Mouse (Mus musculus) heart, adult 11 months (tissue): ENCODE measurements around the gene Pak6.

Source experiments
- DNase-seq: peaks from one replicate; pipeline ENCODE4 v3.0.0; 2022

Pak6 gene

GRCm38 (mm10) chr2:118731981-118732380, 68.9 kb downstream of the Pak6 start:
- peak; percentile 65 for DNase-seq

DNA sequence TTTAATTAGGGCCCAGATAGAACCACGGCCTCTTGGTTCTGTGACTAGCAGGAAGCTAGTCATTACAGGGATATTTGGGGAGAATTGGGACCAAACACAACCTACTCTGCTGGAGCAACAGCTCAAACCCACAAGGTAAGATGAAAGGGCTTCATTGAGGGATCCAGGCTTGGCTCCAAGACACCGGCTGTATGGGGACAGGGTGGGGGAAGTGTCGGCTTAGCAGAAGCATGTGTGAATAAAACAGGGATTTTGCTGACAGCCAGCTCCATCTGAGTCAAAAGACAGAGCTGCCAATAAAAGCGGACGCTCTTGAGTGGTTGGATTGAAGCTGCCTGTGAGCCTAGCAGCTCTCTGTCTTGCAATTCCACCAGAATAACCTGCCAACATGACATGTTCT, 70.2 kb downstream of the Pak6 start:
- DNase-seq, result peak; percentile 67

GRCm38 (mm10) chr2:118740341-118740740, 77.2 kb downstream of the Pak6 start:
- peak; percentile 51 for DNase-seq

- DNase-seq, result peak; percentile 43
Observed at GRCm38 (mm10) chr2:118741183-118741582, 78.1 kb downstream of the Pak6 start.

GRCm38 (mm10) chr2:118743261-118743943, 80.3 kb downstream of the Pak6 start:
- DNase-seq, result peak; percentile 93

GRCm38 (mm10) chr2:118744621-118745020, 81.5 kb downstream of the Pak6 start:
- peak; percentile 89 for DNase-seq

- peak; percentile 100 for DNase-seq
Observed at GRCm38 (mm10) chr2:118745232-118745884, 82.3 kb downstream of the Pak6 start, which contains the start of gene Inafm2. TSS of gene Inafm2 (plus strand) at chr2:118745758.

DNA sequence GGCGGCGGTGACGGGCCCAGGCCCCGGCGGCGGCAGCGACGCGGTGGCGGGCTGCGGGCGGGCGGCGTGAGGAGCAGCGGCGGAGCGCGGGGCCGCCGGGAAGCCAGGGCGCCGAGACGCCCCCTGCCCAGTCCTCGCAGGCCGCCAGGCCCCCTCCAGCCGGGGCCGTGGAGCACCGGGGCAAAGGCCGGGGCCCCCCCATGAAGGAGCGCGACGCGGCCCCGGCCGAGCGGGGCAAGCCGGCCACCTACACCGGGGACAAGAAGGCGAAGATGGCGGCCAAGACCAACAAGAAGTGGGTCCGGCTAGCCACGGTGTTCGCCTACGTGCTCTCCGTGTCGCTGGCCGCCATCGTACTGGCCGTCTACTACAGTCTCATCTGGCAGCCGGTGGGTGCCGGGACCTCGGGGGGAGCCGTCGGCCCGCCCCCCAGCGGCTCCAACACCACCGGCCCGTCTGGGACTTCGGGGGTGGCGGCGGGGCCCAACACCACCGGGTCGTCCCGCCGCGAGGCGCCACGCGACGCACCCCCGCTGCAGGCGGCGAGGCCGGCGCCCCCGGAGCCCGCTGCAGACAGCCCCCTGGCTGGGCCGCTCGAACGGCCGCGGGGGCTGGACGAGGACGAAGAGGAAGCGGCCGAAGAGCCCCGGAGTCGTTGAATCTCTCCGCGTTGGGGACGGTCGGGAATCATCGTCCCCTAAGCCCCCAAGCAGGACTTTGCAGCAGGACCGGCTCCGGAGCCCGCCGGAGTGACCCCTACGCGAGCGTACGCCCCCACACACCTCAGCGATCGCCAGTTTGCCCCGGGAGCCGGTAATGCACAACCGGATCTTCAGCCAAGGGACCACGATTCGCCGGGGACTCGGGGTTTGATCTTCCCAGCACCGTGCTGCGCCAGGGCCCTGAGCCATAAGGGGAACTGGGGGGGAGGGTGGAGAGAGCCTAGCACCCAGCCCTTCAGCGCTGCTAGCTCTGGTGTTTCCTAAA, 83.1 kb downstream of the Pak6 start:
- DNase-seq, result peak; percentile 96

DNA sequence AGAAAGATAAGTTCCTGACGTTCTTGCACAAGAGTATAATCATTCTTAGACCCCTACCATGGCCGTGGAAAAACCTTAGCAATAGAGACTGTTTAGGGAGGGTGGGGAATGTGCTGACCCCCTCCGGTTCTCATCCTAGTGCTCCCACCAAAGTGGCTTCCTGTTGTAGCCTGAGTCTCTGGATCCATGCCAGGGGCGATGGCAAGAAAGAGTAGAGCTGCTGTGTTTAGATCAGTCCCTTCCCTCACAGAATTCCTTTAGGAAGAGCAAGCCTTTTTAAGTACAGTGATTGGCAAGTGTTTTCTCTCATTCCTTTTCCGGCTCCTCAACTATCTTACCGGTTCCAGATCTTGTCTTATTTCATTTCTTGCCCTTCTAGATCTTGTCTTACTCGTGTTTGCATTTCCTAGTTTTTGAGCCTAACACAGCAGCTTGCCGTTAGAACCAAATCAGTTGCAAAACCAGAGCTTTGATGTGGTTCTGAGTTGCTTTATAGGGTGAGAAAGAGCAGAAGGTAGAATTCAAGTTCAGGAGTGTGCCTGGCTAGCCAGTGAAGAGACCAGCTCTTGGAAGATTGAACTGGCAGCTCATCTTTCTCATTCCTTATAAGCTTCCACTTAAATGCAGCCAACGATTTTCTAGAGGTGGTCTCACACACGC, 84.3 kb downstream of the Pak6 start:
- DNase-seq, result peak; percentile 95
